Mouse (Mus musculus) heart, embryonic 10.5 days (tissue): ENCODE data around the gene Gm5485. TPM values are rescaled to one million over a fixed set of nuclear protein-coding genes. Genes with fewer than 3 reads are reported as not detected.

Experiments used
- DNase-seq: peaks from one replicate; pipeline ENCODE4 v3.0.0-alpha.2; 2017; ENCODE audit warnings: low spot score
- H3K27ac ChIP-seq: fragments of 300-500 bp; sonication (generic); 2 replicates; pipeline ENCODE4 v1.5.1; 2016; ENCODE audit warnings: mild to moderate bottlenecking
- H3K27me3 ChIP-seq: fragments of 300-500 bp; sonication (generic); 2 replicates; pipeline ENCODE4 v1.6.1; 2016; ENCODE audit warnings: mild to moderate bottlenecking; ENCODE audit not compliant: poor library complexity, insufficient read depth, severe bottlenecking
- H3K36me3 ChIP-seq: fragments of 300-500 bp; sonication (generic); 2 replicates; pipeline ENCODE4 v1.6.1; 2016; ENCODE audit warnings: mild to moderate bottlenecking, moderate library complexity
- H3K4me1 ChIP-seq: fragments of 300-500 bp; sonication (generic); 2 replicates; pipeline ENCODE4 v1.6.1; 2016; ENCODE audit warnings: mild to moderate bottlenecking
- H3K4me3 ChIP-seq: fragments of 300-500 bp; sonication (generic); 2 replicates; pipeline ENCODE4 v1.5.1; 2016; ENCODE audit warnings: mild to moderate bottlenecking, moderate library complexity
- H3K9me3 ChIP-seq: fragments of 300-500 bp; sonication (generic); 2 replicates; pipeline ENCODE4 v1.6.1; 2016; ENCODE audit warnings: mild to moderate bottlenecking, moderate library complexity
- WGBS: fragments of 180-500 bp; shearing (Covaris S2); methylation state at CpG from one replicate; pipeline ENCODE4 v1.1.7; 2016; 5-methylcytosine and 5-hydroxymethylcytosine counted together
- polyA plus RNA-seq: library from polyadenylated mRNA; unstranded; fragments of >200 nt; fragmentation: Nextera tagmentation; extraction: Ambion mirVana; gene quantifications from 2 replicates; pipeline ENCODE4 v1.2.1, GENCODE M21; 2016

Gene Gm5485
- polyA plus RNA-seq, 1 experiment from 2014 or later, result not detected

GRCm38 (mm10) chr16:48355716-48356115 lies 56.5 kb downstream of the Gm5485 start:
- Histone ChIP-seq H3K9me3 (no peaks in the 10 kb centered on the region), H3K27me3 (no peaks in the 10 kb centered on the region), H3K4me3 (no peak overlapping the region), H3K27ac (no peak overlapping the region), H3K4me1 (no peaks in the 10 kb centered on the region), H3K36me3 (no peaks in the 10 kb centered on the region)
- 81% methylated on average over 5 of the region's 5 CpGs for WGBS
- DNase-seq, result no peak

Other genes starting within 250 kb of the Gm5485 start
- not detected in 2 replicates for gene Dppa4, start 128.7 kb downstream of the Gm5485 start, polyA plus RNA-seq
- not detected in 2 replicates for gene Dppa2, start 108.5 kb downstream of the Gm5485 start, polyA plus RNA-seq
- gene Morc1, start 18.8 kb upstream of the Gm5485 start, polyA plus RNA-seq, result 0.05 TPM in 1 of 2 replicates, not detected in the other